ENCODE assay signal across 8 mouse cellular contexts in genomic region chr13:54687575-54688424, GRCm38 (mm10). TPM values are rescaled to one million over a fixed set of nuclear protein-coding genes. Genes with fewer than 3 reads are reported as not detected.
DNase-seq lines count a peak whose midpoint lies in the region; ATAC-seq and TF ChIP-seq lines count a peak whose summit lies in the region.

No protein-coding gene starts in this region.

- TF ChIP-seq CTCF in bone marrow, adult 2 months (IDR thresholded peaks at IDR 0.05; ENCODE audit: control insufficient read depth, insufficient read depth, low read length), result no peak

- H3K9me3 ChIP-seq in embryonic facial prominence, embryonic 15.5 days (replicated peaks), result no peaks in the 10 kb centered on the region
- no peaks in the 10 kb centered on the region for H3K9me3 ChIP-seq in limb, embryonic 15.5 days

- DNase-seq in 416B (ENCODE audit: low read depth), result peak; percentile 99
- DNase-seq in heart, adult 8-10 months (ENCODE audit: low spot score), result peak; percentile 95
- DNase-seq in kidney, adult 9 months, result peak; percentile 98
- DNase-seq in monocyte, adult 2 months (ENCODE audit: low read depth in 1 of 2, low spot score in 2 of 2), result peak; percentile 91 to 96
- peak; percentile 96 to 98 for DNase-seq in spleen, postnatal 36 days (ENCODE audit: low spot score in 2 of 2)

- H3K4me3 ChIP-seq in bone marrow, adult 2 months (replicated peaks; ENCODE audit: control insufficient read depth, low read depth, low read length), result peak overlapping the region; percentile 91
- H3K4me3 ChIP-seq in embryonic facial prominence, embryonic 15.5 days (replicated peaks), result peak overlapping the region; percentile 98
- H3K4me3 ChIP-seq in limb, embryonic 15.5 days, result peak overlapping the region; percentile 94

- H3K4me1 ChIP-seq in bone marrow, adult 2 months (ENCODE audit: control insufficient read depth, insufficient read depth, low read length), result peaks cover 11% of the 10 kb centered on the region
- peaks cover 46% of the 10 kb centered on the region for H3K4me1 ChIP-seq in embryonic facial prominence, embryonic 15.5 days
- H3K4me1 ChIP-seq in limb, embryonic 15.5 days, result peaks cover 62% of the 10 kb centered on the region

- H3K27ac ChIP-seq in bone marrow, adult 2 months (ENCODE audit: control insufficient read depth, insufficient read depth, low read depth, low read length, poor library complexity), result peak overlapping the region; percentile 99
- H3K27ac ChIP-seq in embryonic facial prominence, embryonic 15.5 days (replicated peaks), result peak overlapping the region; percentile 99
- peak overlapping the region; percentile 99 for H3K27ac ChIP-seq in limb, embryonic 15.5 days

- peak; percentile 91 for ATAC-seq in embryonic facial prominence, embryonic 15.5 days (ENCODE audit: insufficient number of reproducible peaks, low FRiP score, low TSS enrichment, low read depth)
- ATAC-seq in limb, embryonic 15.5 days (ENCODE audit: insufficient number of reproducible peaks, low FRiP score, low TSS enrichment, low read depth), result peak; percentile 89

- TF ChIP-seq POLR2A in bone marrow, adult 2 months (IDR thresholded peaks at IDR 0.05; ENCODE audit: borderline replicate concordance, control insufficient read depth, low read depth, low read length), result no peak; the same call in none of the 2 replicates

- H3K36me3 ChIP-seq in embryonic facial prominence, embryonic 15.5 days, result peaks cover 15% of the 10 kb centered on the region
- H3K36me3 ChIP-seq in limb, embryonic 15.5 days, result peaks cover 15% of the 10 kb centered on the region

- H3K27me3 ChIP-seq in embryonic facial prominence, embryonic 15.5 days, result no peaks in the 10 kb centered on the region
- H3K27me3 ChIP-seq in limb, embryonic 15.5 days, result no peaks in the 10 kb centered on the region

- peak overlapping the region; percentile 91 for H3K9ac ChIP-seq in embryonic facial prominence, embryonic 15.5 days
- peak overlapping the region; percentile 95 for H3K9ac ChIP-seq in limb, embryonic 15.5 days

- H3K4me2 ChIP-seq in embryonic facial prominence, embryonic 15.5 days (replicated peaks), result peak overlapping the region; percentile 74
- H3K4me2 ChIP-seq in limb, embryonic 15.5 days, result peak overlapping the region; percentile 64

- WGBS in bone marrow, adult 2 months, result under 1% methylated on average over 82 of the region's 82 CpGs
- under 1% methylated on average over 82 of the region's 82 CpGs for WGBS in embryonic facial prominence, embryonic 15.5 days
- under 1% methylated on average over 78 of the region's 82 CpGs for WGBS in limb, embryonic 15.5 days

RNA-seq across cellular contexts. Expression of gene Rnf44, which starts 5.9 kb away (rescaled TPM):
- polyA plus RNA-seq in bone marrow, adult 2 months (2011; ENCODE audit: insufficient read depth, insufficient read length, low replicate concordance, missing spikeins), result 26.7 and 60.0 TPM in 2 replicates
- polyA plus RNA-seq in embryonic facial prominence, embryonic 15.5 days (2015; fragmentation: Nextera tagmentation; extraction: Ambion mirVana), result 60.3 and 68.9 TPM in 2 replicates
- total RNA-seq in heart, adult 8-10 months (2022), result 10 to 100 TPM; 46.2 to 53.4 (median 47.6) TPM
- polyA plus RNA-seq in limb, embryonic 15.5 days (2015; fragmentation: Nextera tagmentation; extraction: Ambion mirVana), result 58.8 and 60.3 TPM in 2 replicates

RNA-seq across cellular contexts. Expression of gene Cdhr2, which starts 13.5 kb away (rescaled TPM):
- polyA plus RNA-seq in bone marrow, adult 2 months (2011; ENCODE audit: insufficient read depth, insufficient read length, low replicate concordance, missing spikeins), result not detected in 2 replicates
- polyA plus RNA-seq in embryonic facial prominence, embryonic 15.5 days (2015; fragmentation: Nextera tagmentation; extraction: Ambion mirVana), result 0.05 TPM in 1 of 2 replicates, not detected in the other
- total RNA-seq in heart, adult 8-10 months (2022), result not detected
- polyA plus RNA-seq in limb, embryonic 15.5 days (2015; fragmentation: Nextera tagmentation; extraction: Ambion mirVana), result not detected in 2 replicates

Comparison
In these comparisons a context has a peak if more than half of its experiments do, and no peak if none do; other contexts are left out.
1. Peak in every context shown above with its lines: DNase-seq, ATAC-seq, H3K4me3 ChIP-seq and H3K27ac ChIP-seq.